Mouse (Mus musculus) limb, embryonic 10.5 days (tissue): ENCODE measurements around the gene Epn2. TPM values are rescaled to one million over a fixed set of nuclear protein-coding genes. Genes with fewer than 3 reads are reported as not detected.

ENCODE experiments used
- DNase-seq: peaks from one replicate; pipeline ENCODE4 v3.0.0-alpha.2; 2017; ENCODE audit warnings: low spot score
- H3K27ac ChIP-seq: fragments of 300-500 bp; sonication (generic); 2 replicates; pipeline ENCODE4 v1.5.1; 2016; ENCODE audit warnings: mild to moderate bottlenecking
- H3K27me3 ChIP-seq: fragments of 300-500 bp; sonication (generic); 2 replicates; pipeline ENCODE4 v1.6.1; 2016; ENCODE audit warnings: low read depth, mild to moderate bottlenecking; ENCODE audit not compliant: poor library complexity, severe bottlenecking
- H3K36me3 ChIP-seq: fragments of 300-500 bp; sonication (generic); 2 replicates; pipeline ENCODE4 v1.6.1; 2016; ENCODE audit warnings: mild to moderate bottlenecking, moderate library complexity
- H3K4me1 ChIP-seq: fragments of 300-500 bp; sonication (generic); 2 replicates; pipeline ENCODE4 v1.6.1; 2016
- H3K4me3 ChIP-seq: fragments of 300-500 bp; sonication (generic); 2 replicates; pipeline ENCODE4 v1.5.1; 2016; ENCODE audit warnings: mild to moderate bottlenecking, moderate library complexity
- H3K9me3 ChIP-seq: fragments of 300-500 bp; sonication (generic); replicated peaks from 2 replicates; pipeline ENCODE4 v1.6.1; 2016; ENCODE audit warnings: mild to moderate bottlenecking
- WGBS: fragments of 180-500 bp; shearing (Covaris S2); methylation state at CpG from one replicate; pipeline ENCODE4 v1.1.7; 2016; 5-methylcytosine and 5-hydroxymethylcytosine counted together
- polyA plus RNA-seq: library from polyadenylated mRNA; unstranded; fragments of >200 nt; fragmentation: Nextera tagmentation; extraction: Ambion mirVana; gene quantifications from 2 replicates; pipeline ENCODE4 v1.2.1, GENCODE M21; 2016

Epn2 gene
- polyA plus RNA-seq, 1 experiment from 2014 or later = 24.1 TPM

DNA sequence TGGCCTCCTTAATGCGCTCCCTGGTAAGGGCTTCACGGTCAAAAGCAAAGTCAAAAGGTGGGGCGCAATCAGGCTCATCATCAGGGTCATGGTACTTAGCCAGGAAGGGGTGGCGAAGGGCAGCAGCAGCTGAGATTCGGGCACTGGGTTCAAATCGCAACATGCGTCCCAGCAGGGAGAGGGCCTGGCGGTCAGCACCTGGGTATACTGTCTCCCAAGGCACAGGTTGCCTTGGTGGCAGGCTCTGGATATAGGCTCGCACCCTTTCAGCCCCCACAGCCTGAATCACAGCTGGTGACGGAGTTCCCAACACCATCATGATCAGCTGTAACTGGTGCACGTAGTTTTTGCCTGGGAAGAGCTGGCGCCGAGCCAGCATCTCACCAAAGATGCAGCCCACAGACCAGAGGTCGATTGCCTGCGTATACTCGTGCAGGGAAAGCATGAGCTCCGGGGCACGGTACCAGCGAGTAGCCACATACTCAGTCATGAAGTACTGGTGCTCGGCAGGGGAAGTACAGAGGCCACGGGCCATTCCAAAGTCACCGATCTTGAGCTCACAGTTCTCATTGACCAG lies 88.5 kb downstream of the Epn2 start:
- DNase-seq = no peak
- WGBS = 96% methylated on average over 22 of the region's 22 CpGs
- Histone ChIP-seq H3K27me3 (no peaks in the 10 kb centered on the region), H3K4me1 (peaks cover 58% of the 10 kb centered on the region), H3K4me3 (no peak overlapping the region), H3K36me3 (peaks cover 68% of the 10 kb centered on the region), H3K9me3 (no peaks in the 10 kb centered on the region), H3K27ac (no peak overlapping the region; the same call in 1 of the 2 replicates)

DNA sequence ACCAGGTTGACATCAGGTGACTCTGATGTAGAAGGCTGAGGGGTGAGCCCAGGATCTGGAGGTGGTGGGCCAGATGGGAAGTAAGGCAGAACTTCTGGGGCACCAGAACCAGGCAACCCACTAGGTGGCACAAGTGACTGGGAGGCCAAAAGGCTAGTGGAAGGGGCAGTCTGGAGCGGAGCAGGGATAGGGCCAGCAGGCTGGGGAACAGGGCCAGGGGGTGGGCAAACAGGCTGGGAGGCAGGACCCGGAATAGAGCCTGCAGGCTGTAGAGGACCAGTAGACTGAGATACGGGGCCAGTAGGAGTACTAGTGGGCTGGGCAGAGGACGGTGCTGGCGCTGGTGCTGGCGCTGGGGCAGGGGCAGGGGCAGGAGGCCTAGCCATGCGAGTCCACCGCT lies 89.6 kb downstream of the Epn2 start:
- Histone ChIP-seq H3K27me3 (no peaks in the 10 kb centered on the region), H3K4me3 (no peak overlapping the region; the same call in 1 of the 2 replicates), H3K36me3 (peaks cover 68% of the 10 kb centered on the region), H3K4me1 (peaks cover 66% of the 10 kb centered on the region), H3K27ac (peak overlapping the region; percentile 28; the same call in 1 of the 2 replicates), H3K9me3 (no peaks in the 10 kb centered on the region)
- WGBS = 96% methylated on average over 8 of the region's 8 CpGs
- DNase-seq = no peak

DNA sequence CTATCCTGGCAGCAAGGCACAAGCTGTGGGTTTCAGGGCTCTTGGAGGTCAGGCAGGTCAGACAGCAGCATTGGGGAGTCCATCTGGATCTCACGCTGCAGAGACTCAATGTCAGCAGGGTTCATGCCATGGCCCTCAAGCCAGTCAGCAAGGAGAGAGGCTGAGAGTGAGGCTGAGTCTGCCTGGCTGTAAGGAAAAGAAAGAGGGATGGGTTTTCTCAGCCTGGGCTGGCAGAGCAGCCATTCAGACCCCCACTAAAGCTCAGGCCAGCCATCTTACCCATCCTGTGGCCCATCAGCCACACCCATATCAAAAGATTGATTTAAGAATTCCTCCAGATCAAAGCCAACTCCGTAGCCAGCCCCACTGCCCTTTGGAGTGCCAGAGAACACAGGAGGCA lies 90.4 kb downstream of the Epn2 start:
- H3K36me3 ChIP-seq = peaks cover 68% of the 10 kb centered on the region
- H3K4me1 ChIP-seq = peaks cover 74% of the 10 kb centered on the region
- H3K4me3 ChIP-seq = no peak overlapping the region
- no peak for DNase-seq
- H3K9me3 ChIP-seq = no peaks in the 10 kb centered on the region
- 91% methylated on average over 2 of the region's 2 CpGs for WGBS
- no peaks in the 10 kb centered on the region for H3K27me3 ChIP-seq
- no peak overlapping the region for H3K27ac ChIP-seq

DNA sequence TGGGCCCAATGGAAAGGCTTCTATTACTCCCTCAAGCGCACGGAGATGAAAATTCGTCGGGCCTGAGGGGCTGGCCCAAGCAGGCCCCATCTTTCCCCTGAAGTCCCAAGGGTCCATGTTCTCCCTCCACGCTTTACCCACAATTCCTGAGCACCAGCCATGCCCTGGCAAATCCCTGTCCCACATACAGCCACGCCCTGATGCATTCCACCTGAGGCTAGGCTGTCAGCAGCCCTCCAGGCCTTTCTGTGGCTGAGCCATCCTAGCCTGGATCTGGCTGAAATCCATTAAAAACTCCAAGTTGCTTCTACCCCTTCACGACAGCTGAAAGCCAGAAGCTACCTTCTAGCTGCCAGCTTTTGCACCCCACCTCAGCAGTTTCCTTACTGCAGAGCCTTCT lies 91.6 kb downstream of the Epn2 start:
- no peak overlapping the region for H3K4me3 ChIP-seq
- H3K36me3 ChIP-seq = peaks cover 67% of the 10 kb centered on the region
- no peaks in the 10 kb centered on the region for H3K9me3 ChIP-seq
- no peak for DNase-seq
- H3K27me3 ChIP-seq = no peaks in the 10 kb centered on the region
- 94% methylated on average over 7 of the region's 7 CpGs for WGBS
- H3K27ac ChIP-seq = 0 out of 2 replicates have a peak overlapping the region, but pooled peaks have one; percentile 97
- H3K4me1 ChIP-seq = peaks cover 76% of the 10 kb centered on the region

DNA sequence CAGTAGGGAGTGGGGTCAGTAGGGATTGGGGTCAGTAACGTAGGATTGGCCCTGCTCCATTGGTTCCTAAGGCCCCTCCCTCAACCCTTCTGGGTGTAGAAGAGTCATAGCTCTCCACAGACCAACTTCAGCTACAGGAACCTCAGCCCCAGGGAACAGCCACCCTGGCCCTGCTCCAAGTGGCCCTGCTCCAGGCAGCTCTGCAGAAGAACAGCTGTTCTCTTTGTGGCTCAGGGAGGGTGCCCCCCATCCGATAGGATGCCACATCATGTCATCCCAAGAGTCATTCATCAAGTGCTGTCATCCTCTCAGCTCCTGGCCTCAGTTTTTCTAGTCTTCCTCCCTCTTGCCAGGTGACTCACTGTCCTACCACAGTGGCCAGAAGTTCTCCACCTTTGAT lies 92.1 kb downstream of the Epn2 start:
- no peak for DNase-seq
- Histone ChIP-seq H3K4me1 (peaks cover 73% of the 10 kb centered on the region), H3K27me3 (no peaks in the 10 kb centered on the region), H3K9me3 (no peaks in the 10 kb centered on the region), H3K27ac (peak overlapping the region; percentile 97; the same call in 1 of the 2 replicates), H3K36me3 (peaks cover 61% of the 10 kb centered on the region), H3K4me3 (peak overlapping the region; percentile 62)
- WGBS = 84% methylated on average over 2 of the region's 2 CpGs

DNA sequence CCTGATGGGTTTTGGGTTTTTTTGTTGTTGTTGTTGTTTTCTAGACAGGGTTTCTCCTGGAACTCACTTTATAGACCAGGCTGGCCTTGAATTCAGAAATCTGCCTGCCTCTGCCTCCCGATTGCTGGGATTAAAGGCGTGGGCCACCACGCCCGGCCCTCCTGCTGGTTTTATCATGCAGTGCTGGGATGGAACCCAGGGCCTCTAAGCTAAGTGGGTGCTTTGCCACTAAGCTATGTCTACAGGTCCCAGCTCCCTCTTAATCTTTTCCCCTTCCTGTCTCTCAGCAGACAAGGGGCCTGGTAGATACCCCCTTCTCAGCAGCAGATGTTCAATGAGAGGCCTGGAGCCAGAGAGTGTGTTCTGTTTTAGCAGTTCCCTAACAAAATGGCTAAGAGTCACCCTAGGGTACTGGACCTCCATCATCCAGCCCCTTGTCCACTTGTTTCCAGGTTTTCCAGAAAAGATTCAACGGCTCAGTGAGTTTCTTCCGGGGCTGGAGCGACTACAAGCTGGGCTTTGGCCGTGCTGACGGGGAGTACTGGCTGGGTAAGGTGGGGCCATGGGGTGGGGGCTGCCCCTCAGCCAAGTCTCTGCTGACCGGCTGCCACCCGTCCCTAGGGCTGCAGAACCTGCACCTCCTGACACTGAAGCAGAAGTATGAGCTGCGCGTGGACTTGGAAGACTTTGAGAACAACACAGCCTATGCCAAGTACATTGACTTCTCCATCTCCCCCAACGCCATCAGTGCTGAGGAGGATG lies 92.8 kb downstream of the Epn2 start:
- Histone ChIP-seq H3K4me1 (peaks cover 77% of the 10 kb centered on the region), H3K36me3 (peaks cover 54% of the 10 kb centered on the region), H3K27me3 (no peaks in the 10 kb centered on the region), H3K27ac (peak overlapping the region; percentile 97), H3K4me3 (peak overlapping the region; percentile 62), H3K9me3 (no peaks in the 10 kb centered on the region)
- whole genome bisulfite sequencing = 92% methylated on average over 14 of the region's 14 CpGs
- DNase-seq = no peak

DNA sequence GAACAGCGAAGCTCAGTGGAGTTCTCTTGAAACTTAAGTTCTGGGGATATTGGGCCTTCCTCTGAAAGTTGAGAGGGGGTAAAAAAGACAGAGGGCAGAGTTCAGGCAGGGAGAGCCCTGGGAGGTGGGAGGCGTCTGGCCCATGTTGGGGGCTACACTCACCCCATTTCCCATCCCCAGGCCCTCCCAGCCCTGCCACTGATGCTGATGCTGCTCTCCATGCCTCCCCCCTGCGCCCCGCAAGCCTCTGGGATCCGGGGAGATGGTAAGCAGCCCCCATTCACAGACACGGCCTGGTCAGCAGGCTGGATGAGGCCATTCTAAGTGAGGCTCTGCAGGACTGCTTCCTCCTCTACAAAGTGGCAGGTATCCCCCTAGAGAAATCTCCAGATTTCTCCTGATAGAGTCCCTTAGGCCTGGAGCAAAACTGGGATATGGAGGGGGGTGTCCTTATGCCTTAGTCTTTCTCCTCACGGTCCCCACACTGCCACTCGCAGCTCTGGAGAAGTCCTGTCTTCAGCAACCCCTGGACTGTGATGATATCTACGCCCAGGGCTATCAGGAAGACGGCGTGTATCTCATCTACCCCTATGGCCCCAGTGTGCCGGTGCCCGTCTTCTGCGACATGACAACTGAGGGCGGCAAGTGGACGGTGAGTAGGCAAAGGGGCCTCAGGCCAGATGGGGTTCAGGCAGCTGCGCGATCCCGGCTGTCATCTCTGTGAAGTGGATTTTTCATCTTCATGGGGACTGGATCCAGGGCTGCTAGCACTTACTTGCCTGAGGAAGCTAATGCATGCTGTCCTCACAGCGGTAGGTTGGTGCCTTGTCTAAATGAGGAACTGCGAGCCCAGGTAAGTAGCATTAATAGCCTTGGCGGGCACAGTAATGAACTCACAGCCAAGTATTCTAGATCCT lies 93.7 kb downstream of the Epn2 start:
- peak overlapping the region; percentile 97 for H3K27ac ChIP-seq
- H3K4me3 ChIP-seq = peak overlapping the region; percentile 62
- DNase-seq = peak; percentile 50
- no peaks in the 10 kb centered on the region for H3K27me3 ChIP-seq
- H3K36me3 ChIP-seq = peaks cover 45% of the 10 kb centered on the region
- H3K9me3 ChIP-seq = no peaks in the 10 kb centered on the region
- WGBS = 44% methylated on average over 22 of the region's 22 CpGs
- peaks cover 82% of the 10 kb centered on the region for H3K4me1 ChIP-seq

DNA sequence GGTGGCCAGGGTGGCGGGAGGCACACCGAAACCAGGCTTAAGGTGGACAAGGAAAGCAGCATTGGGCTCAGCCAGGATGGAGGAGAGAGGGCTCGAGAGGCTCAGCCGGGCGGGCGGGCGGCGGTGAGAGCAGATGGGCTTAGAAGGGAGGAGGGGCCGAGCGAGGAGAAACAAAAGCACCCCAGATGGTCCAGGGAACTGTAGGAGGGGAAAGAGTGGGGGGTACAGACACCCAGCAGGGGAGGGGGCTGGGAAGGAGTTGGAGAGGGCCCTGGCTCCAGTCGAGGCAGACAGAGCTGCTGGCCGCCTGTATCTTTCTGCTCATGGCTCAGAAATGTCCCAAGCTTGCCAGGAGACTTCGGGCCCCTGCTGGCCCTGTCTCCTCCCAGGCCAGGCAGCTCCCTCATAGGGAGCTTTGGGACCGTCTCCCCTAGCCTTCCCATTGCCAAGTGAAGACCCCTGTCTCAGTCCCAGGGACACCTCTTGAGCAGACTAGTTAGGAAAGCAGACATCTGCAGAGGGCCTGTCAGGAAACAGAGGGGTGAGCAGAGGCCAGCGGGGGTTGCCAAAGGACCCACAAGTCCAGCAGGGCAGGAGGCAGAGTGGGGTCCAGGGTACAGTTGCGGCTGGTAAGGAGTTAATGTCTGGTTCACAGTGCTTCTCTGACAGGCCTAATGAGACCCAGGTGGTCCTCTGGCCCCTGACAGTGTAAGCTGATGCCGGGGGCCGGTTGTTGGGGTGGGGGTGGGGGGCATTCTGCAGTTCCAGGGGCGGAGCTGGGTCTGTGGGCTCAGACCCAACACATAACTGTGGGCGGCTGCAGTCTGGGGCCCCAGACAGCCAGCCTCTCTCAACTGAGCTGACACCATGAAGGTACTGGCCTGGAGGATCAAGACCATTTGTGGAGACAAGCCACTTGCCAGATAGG lies 94.6 kb downstream of the Epn2 start, which contains the start of gene Mfap4:
TSS of gene Mfap4 (plus strand) at position 819 of the 928 bp plus-strand sequence.
- peaks cover 36% of the 10 kb centered on the region for H3K36me3 ChIP-seq
- peak within 1 kb of the TSS; percentile 97 for H3K27ac ChIP-seq
- no peaks in the 10 kb centered on the region for H3K9me3 ChIP-seq
- 4% methylated on average over 20 of the region's 20 CpGs for WGBS
- H3K27me3 ChIP-seq = no peaks in the 10 kb centered on the region
- H3K4me1 ChIP-seq = peaks cover 79% of the 10 kb centered on the region
- peak; percentile 94 for DNase-seq
- H3K4me3 ChIP-seq = peak within 1 kb of the TSS; percentile 62

DNA sequence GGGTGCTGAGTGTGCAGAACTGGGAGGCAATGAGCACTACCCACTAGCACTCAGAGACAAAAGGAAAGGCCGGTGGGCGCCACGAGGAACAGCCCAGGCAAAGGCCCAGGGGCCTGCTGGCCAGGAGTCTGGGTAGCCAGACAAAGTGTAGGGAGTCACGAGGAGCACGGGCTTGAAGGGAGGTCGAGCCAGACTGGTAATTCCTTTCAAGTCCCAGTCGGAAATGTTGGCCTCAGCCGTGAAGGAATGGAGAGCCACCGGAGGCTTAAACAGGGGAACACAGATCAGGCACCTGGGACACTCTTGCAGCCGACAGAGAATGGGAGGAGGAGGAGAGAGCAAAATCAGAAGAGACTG lies 95.3 kb downstream of the Epn2 start:
- WGBS = 11% methylated on average over 10 of the region's 10 CpGs
- peaks cover 72% of the 10 kb centered on the region for H3K4me1 ChIP-seq

DNA sequence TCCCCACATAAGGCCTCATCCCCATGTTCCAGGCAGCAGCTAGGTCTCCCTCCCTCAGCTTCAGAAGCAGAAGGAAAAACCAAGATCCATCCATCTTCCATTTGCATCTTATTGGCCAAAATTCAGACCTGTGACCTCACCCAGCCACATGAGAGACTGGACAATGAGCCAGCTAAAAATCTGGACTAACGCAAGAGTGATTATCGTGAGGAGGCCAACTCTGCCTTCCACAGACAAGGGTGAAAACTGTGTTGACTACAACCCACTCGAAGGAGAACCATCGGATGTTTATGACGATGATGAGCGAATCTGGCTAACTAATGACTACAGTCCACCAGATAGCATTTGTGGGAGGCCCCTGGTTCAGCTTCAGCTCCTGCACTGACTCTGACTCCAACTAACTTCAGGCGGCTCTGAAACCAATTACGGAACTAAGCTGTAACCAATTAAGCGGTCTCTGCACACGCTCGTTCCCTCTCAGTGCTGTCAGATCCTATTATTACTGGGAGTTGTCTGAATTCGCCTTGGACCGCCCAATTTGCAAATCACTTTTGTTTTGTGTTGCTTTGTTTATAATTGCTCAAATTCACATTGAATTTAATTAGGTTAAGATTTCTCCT lies 96.2 kb downstream of the Epn2 start:
- WGBS = 31% methylated on average over 13 of the region's 13 CpGs
- H3K27me3 ChIP-seq = no peaks in the 10 kb centered on the region
- H3K4me1 ChIP-seq = peaks cover 70% of the 10 kb centered on the region
- peak overlapping the region; percentile 97 for H3K27ac ChIP-seq
- H3K36me3 ChIP-seq = peaks cover 21% of the 10 kb centered on the region
- 0 out of 2 replicates have a peak overlapping the region, but pooled peaks have one; percentile 12 for H3K4me3 ChIP-seq
- H3K9me3 ChIP-seq = no peaks in the 10 kb centered on the region
- peak; percentile 69 for DNase-seq

More for the DNA sequence above, 95.3 kb downstream of the Epn2 start:
- Histone ChIP-seq H3K4me3 (peak overlapping the region; percentile 62), H3K27me3 (no peaks in the 10 kb centered on the region), H3K9me3 (no peaks in the 10 kb centered on the region), H3K36me3 (peaks cover 30% of the 10 kb centered on the region), H3K27ac (peak overlapping the region; percentile 97)
- DNase-seq = no peak

DNA sequence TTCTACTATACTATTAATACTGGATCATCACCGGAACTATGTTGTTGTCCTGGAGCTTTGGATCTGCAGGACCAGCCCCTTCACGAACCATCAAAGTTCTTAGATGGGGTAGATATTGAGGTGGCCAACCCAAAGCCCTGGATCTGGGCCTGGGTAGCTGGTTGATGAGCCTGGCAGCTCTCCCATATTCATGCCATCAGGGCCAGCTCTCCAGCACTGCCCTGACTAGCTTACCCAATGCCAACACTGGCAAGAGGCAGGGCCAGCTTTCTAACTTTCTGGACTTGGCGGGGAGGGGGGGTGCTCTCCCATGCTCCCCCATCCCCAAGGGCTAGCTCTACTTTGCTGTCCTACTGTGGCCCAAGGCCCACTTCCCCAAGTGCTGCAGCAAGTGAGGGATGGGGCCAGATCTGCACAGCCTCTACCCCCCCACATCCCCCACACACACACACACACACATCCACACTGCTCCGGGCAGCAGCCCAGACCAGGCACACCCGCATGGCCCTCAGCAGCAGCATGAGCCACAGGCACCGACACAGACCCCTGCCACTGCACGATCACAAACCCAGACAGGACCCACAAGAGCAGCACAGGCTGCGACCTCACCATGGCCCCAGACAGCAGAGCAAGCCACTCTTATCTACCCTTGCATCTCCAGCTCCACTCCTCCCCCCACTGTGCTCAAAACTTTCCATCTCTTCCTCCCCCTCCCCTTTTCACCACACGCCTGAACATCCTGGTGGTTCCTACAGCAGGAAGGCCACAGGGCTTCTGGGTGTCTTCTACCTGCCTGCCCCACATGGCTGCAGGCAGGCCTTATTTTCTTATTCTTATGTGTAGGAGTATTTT lies 98.0 kb downstream of the Epn2 start:
- Histone ChIP-seq H3K4me1 (peaks cover 64% of the 10 kb centered on the region), H3K36me3 (peaks cover 2% of the 10 kb centered on the region), H3K9me3 (no peaks in the 10 kb centered on the region), H3K27me3 (no peaks in the 10 kb centered on the region), H3K27ac (peak overlapping the region; percentile 81), H3K4me3 (no peak overlapping the region)
- 59% methylated on average over 9 of the region's 9 CpGs for WGBS
- DNase-seq = no peak
